Mouse (Mus musculus) CH12.LX (cell line): ENCODE measurements at regions not wholly inside any gene's neighbourhood (a gene's known extent, or its start where the extent isn't known, plus 50 kb on each side); places are given as distances from the start of the nearest gene placed in this dataset.

Experiments
- DNase-seq: peaks from one replicate; pipeline ENCODE4 v3.0.0-alpha.2; 2013; ENCODE audit errors: extremely low read depth
- H3K27ac ChIP-seq: 2 replicates; pipeline ENCODE4 v1.5.1; 2012; ENCODE audit warnings: low read depth, mild to moderate bottlenecking, control low read depth, moderate library complexity; ENCODE audit not compliant: insufficient read depth
- H3K27me3 ChIP-seq: replicated peaks from 2 replicates; pipeline ENCODE3; 2012; ENCODE audit warnings: inconsistent platforms
- H3K36me3 ChIP-seq, 2 experiments: replicated peaks in 1 of 2; 2 replicates each; pipeline versions ENCODE3 to v1.6.1; 2012; ENCODE audit warnings: inconsistent platforms in 1 of 2, low read length in 1 of 2, mild to moderate bottlenecking in 1 of 2, mixed read lengths in 1 of 2, moderate library complexity in 1 of 2; ENCODE audit not compliant: control insufficient read depth in 1 of 2, insufficient read depth in 1 of 2
- H3K4me1 ChIP-seq, 2 experiments: 2 replicates each; pipeline ENCODE4 v1.6.1; 2012; ENCODE audit warnings: inconsistent platforms in 1 of 2, moderate library complexity in 1 of 2; ENCODE audit not compliant: insufficient read depth in 2 of 2, control insufficient read depth in 1 of 2
- H3K4me2 ChIP-seq: 2 replicates; pipeline ENCODE4 v1.6.1; 2012; ENCODE audit warnings: low read depth, mild to moderate bottlenecking, control low read depth; ENCODE audit not compliant: poor library complexity, insufficient read depth, severe bottlenecking
- H3K4me3 ChIP-seq, 3 experiments: fragments of 150-350 bp in 1 of 3; sonication (generic) in 1 of 3; replicated peaks in 1 of 3; 2 replicates each; pipeline versions ENCODE3 to v1.5.1; 2011 to 2012; ENCODE audit warnings: low read depth in 2 of 3, low read length in 2 of 3, mild to moderate bottlenecking in 2 of 3, moderate library complexity in 2 of 3, control low read depth in 1 of 3, improper control_type of control experiment in 1 of 3, inconsistent platforms in 1 of 3, mixed read lengths in 1 of 3; ENCODE audit not compliant: poor library complexity in 1 of 3
- H3K79me2 ChIP-seq: replicated peaks from 2 replicates; pipeline ENCODE4 v1.6.1; 2012; ENCODE audit warnings: mild to moderate bottlenecking, moderate library complexity; ENCODE audit not compliant: control insufficient read depth, poor library complexity, insufficient read depth, severe bottlenecking; ENCODE audit errors: extremely low read depth
- H3K9ac ChIP-seq: 2 replicates; pipeline ENCODE4 v1.6.1; 2012; ENCODE audit warnings: low read depth, mild to moderate bottlenecking, control low read depth, moderate library complexity; ENCODE audit not compliant: insufficient read depth
- H3K9me3 ChIP-seq: replicated peaks from 2 replicates; pipeline ENCODE3; 2012; ENCODE audit warnings: low read length, inconsistent platforms, mixed read lengths
- CHD1 ChIP-seq: IDR thresholded peaks from 2 replicates; pipeline ENCODE4 v1.6.1; 2012; ENCODE audit warnings: low read depth, low read length, improper control_type of control experiment, inconsistent platforms
- CTCF ChIP-seq, 2 experiments: IDR thresholded peaks in 1 of 2; conservative IDR thresholded peaks in 1 of 2; 2 replicates each; pipeline ENCODE4 v1.5.1; 2011 to 2012; ENCODE audit warnings: low read depth in 2 of 2, low read length in 2 of 2, improper control_type of control experiment in 1 of 2, inconsistent platforms in 1 of 2, mild to moderate bottlenecking in 1 of 2, moderate library complexity in 1 of 2
- ELF1 ChIP-seq: IDR thresholded peaks from 2 replicates; pipeline ENCODE4 v1.6.1; 2014; ENCODE audit warnings: low read depth, mild to moderate bottlenecking, inconsistent platforms, low read length, improper control_type of control experiment
- ETS1 ChIP-seq: conservative IDR thresholded peaks from 2 replicates; pipeline ENCODE4 v1.6.1; 2012; ENCODE audit warnings: low read depth, mild to moderate bottlenecking, inconsistent platforms, low read length, improper control_type of control experiment, moderate library complexity
- GABPA ChIP-seq: IDR thresholded peaks from 2 replicates; pipeline ENCODE4 v1.6.1; 2012; ENCODE audit warnings: low read depth, low read length, improper control_type of control experiment, inconsistent platforms; ENCODE audit not compliant: insufficient replicate concordance
- IRF4 ChIP-seq: IDR thresholded peaks from 2 replicates; pipeline ENCODE4 v1.6.1; 2014; ENCODE audit warnings: low read depth, mild to moderate bottlenecking, inconsistent platforms, low read length, improper control_type of control experiment
- JUN ChIP-seq: IDR thresholded peaks from 2 replicates; pipeline ENCODE4 v1.6.1; 2011; ENCODE audit warnings: low read depth, mild to moderate bottlenecking, low read length, improper control_type of control experiment, moderate library complexity; ENCODE audit not compliant: insufficient read depth
- JUND ChIP-seq: conservative IDR thresholded peaks from 2 replicates; pipeline ENCODE4 v1.6.1; 2011; ENCODE audit warnings: low read depth, low read length, improper control_type of control experiment
- KAT2A ChIP-seq: IDR thresholded peaks from 2 replicates; pipeline ENCODE4 v1.6.1; 2012; ENCODE audit warnings: low read length, improper control_type of control experiment, inconsistent platforms; ENCODE audit not compliant: insufficient replicate concordance
- MAFK ChIP-seq: IDR thresholded peaks from 2 replicates; pipeline ENCODE4 v1.6.1; 2011; ENCODE audit warnings: low read length, improper control_type of control experiment; ENCODE audit not compliant: insufficient replicate concordance
- MAX ChIP-seq: IDR thresholded peaks from 2 replicates; pipeline ENCODE4 v1.6.1; 2011; ENCODE audit warnings: low read length, improper control_type of control experiment
- MYC ChIP-seq: IDR thresholded peaks from 2 replicates; pipeline ENCODE4 v1.6.1; 2011; ENCODE audit warnings: low read depth, mild to moderate bottlenecking, improper control_type of control experiment, low read length
- NRF1 ChIP-seq: IDR thresholded peaks from 2 replicates; pipeline ENCODE4 v1.6.1; 2014; ENCODE audit warnings: low read depth, mild to moderate bottlenecking, inconsistent platforms, low read length, improper control_type of control experiment, moderate library complexity
- POLR2A ChIP-seq: IDR thresholded peaks from 2 replicates; pipeline ENCODE4 v1.6.1; 2011; ENCODE audit warnings: low read depth, mild to moderate bottlenecking, improper control_type of control experiment, low read length
- RCOR1 ChIP-seq: conservative IDR thresholded peaks from 2 replicates; pipeline ENCODE4 v1.6.1; 2012; ENCODE audit warnings: low read depth, mild to moderate bottlenecking, inconsistent platforms, low read length, improper control_type of control experiment
- SIN3A ChIP-seq: IDR thresholded peaks from 2 replicates; pipeline ENCODE4 v1.6.1; 2012; ENCODE audit warnings: low read length, improper control_type of control experiment, inconsistent platforms
- SMC3 ChIP-seq: IDR thresholded peaks from 2 replicates; pipeline ENCODE4 v1.6.1; 2011; ENCODE audit warnings: low read depth, low read length, improper control_type of control experiment
- TBP ChIP-seq: conservative IDR thresholded peaks from 2 replicates; pipeline ENCODE4 v1.6.1; 2011; ENCODE audit warnings: low read depth, low read length, improper control_type of control experiment
- USF1 ChIP-seq: IDR thresholded peaks from 2 replicates; pipeline ENCODE4 v1.6.1; 2014; ENCODE audit warnings: low read depth, mild to moderate bottlenecking, inconsistent platforms, low read length, improper control_type of control experiment
- ZMIZ1 ChIP-seq: IDR thresholded peaks from 2 replicates; pipeline ENCODE4 v1.6.1; 2012; ENCODE audit warnings: low read depth, mild to moderate bottlenecking, inconsistent platforms, low read length, improper control_type of control experiment
- dilution Hi-C: fragments of 300-500 bp; cut with MboI; formaldehyde crosslinking; loops from 2 replicates; pipeline ENCODE4 v1.14.3; 2020; ENCODE audit warnings: low sequenced_read_pairs; ENCODE audit not compliant: extremely low pct_unique_long_range_greater_than_20kb, extremely low pct_ligation_motif_present
- in situ Hi-C: fragments of 300-500 bp; cut with MboI; formaldehyde crosslinking; loops from 3 replicates; pipeline ENCODE4 v1.14.3; 2019; ENCODE audit warnings: low sequenced_read_pairs, low pct_ligation_motif_present, low pct_unique_long_range_greater_than_20kb, mixed read lengths

DNA sequence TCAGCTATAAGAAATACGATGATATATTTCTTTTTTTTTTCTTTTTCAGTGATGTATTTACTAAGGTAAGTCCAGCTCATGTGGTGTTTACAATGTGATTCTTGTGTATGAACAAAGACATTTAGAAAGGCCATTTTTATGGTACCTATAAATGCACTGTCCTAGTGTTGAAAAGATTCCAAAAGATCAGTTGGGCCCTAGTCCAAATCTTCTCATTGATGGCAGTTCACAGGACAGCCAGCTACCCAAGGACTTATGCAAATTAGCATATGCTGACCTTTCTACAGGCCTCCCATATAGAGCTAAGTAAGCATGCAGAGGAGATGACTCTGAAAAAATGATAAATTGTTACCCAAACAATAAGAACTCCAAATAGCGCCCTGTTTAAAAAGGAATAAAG is 97.3 kb upstream of the Cd180 start:
- in situ Hi-C loops (no loop called here), dilution Hi-C loops (no loop called here)
- Histone ChIP-seq H3K36me3 (no peaks in the 10 kb centered on the region), H3K4me1 (peaks cover 5 to 12% of the 10 kb centered on the region in 2 experiments; a peak in 2 of 4 replicates), H3K9ac (no peak overlapping the region), H3K27me3 (no peaks in the 10 kb centered on the region), H3K4me3 (no peak overlapping the region), H3K79me2 (no peaks in the 10 kb centered on the region), H3K27ac (no peak overlapping the region), H3K4me2 (no peak overlapping the region), H3K9me3 (no peaks in the 10 kb centered on the region)
- DNase-seq = no peak
- TF ChIP-seq SIN3A (no peak), JUND (no peak), ETS1 (no peak), CHD1 (no peak), POLR2A (no peak), TBP (no peak)

DNA sequence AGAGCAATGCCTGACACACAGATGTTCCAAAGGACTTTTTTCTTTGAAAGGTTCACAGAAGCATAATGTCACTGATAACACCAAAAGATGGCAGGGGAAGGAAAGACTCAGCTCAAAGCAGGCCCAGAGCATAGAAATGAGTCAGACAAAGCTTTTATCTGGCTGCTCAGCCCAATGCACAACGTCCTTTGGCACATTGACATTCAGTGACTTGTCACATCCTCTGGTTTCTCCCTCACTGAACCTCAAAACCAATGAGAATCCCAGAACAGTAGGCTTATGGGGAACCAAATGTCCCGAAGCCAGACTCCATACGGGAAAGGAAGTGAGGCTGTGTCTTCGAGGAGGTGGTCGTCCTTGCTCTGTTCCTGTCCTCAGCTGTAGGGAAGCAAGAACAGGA is 95.2 kb upstream of the Cd180 start:
- Histone ChIP-seq H3K27ac (no peak overlapping the region), H3K27me3 (no peaks in the 10 kb centered on the region)
- TF ChIP-seq JUN (no peak), MYC (no peak), IRF4 (no peak), KAT2A (no peak), GABPA (no peak), USF1 (no peak), ELF1 (no peak), CTCF (conservative IDR thresholded peaks at IDR 0.05 in 1 of 2, IDR thresholded peaks at IDR 0.05 in 1 of 2; ENCODE audit: low read depth in 2 of 2, low read length in 2 of 2) (no peak), ZMIZ1 (no peak), TBP (no peak), MAX (no peak), MAFK (no peak), SMC3 (no peak), NRF1 (no peak), RCOR1 (no peak)
- TF ChIP-seq, all 38 proteins: peak for 0
- H3K4me1 ChIP-seq = peaks cover 5 to 12% of the 10 kb centered on the region in 2 experiments; a peak in 2 of 4 replicates
- H3K4me2 ChIP-seq = no peak overlapping the region
- H3K36me3 ChIP-seq = no peaks in the 10 kb centered on the region
- H3K79me2 ChIP-seq = no peaks in the 10 kb centered on the region
- no peak overlapping the region for H3K4me3 ChIP-seq
- no peaks in the 10 kb centered on the region for H3K9me3 ChIP-seq
- in situ Hi-C loops = no loop called here
- no peak for DNase-seq
- dilution Hi-C loops = no loop called here
- no peak overlapping the region for H3K9ac ChIP-seq
